Mouse (Mus musculus) adrenal gland, postnatal 25 days (tissue): ENCODE data around the gene Olfr857. TPM values are rescaled to one million over a fixed set of nuclear protein-coding genes. Genes with fewer than 3 reads are reported as not detected.
"Not testable (repeated sequence)": the region's sequence is repeated elsewhere in the genome, so short reads cannot be mapped to it uniquely, and the experiment has no call there.

Source experiments
- DNase-seq: peaks from one replicate; pipeline ENCODE4 v3.0.0; 2021; ENCODE audit warnings: mixed read lengths
- long read RNA-seq: library from polyadenylated mRNA; stranded (forward); transcript quantifications from one replicate; pipeline ENCODE4 v2.0.0, GENCODE M21; 2021
- total RNA-seq: library from RNA; stranded (reverse); gene quantifications from 2 replicates; pipeline ENCODE4 v1.2.3, GENCODE M21; 2021

Olfr857 gene
- total RNA-seq = not detected in 2 replicates
- long read RNA-seq = 0 reads

DNA sequence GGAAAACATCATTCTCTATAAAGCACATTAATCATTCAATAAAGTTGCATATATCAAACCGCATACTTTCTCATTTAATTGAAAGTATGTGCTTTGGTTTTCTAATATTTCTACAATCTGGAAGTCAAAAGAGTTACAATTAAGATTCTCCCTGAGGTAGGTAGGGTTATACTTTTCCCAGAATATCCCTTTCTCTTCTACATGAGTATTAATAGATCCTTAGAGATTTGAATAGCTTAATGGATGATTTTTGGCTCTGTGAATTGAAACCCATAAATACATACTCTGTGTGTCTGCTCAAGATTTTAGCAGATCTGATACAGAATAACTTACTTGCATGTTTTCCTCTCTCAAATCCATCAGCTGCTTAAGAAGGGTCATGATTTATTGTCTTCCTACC, at the start of gene Olfr857:
TSS of gene Olfr857 (plus strand) at position 301 of the 400 bp plus-strand sequence.
- DNase-seq = no peak

DNA sequence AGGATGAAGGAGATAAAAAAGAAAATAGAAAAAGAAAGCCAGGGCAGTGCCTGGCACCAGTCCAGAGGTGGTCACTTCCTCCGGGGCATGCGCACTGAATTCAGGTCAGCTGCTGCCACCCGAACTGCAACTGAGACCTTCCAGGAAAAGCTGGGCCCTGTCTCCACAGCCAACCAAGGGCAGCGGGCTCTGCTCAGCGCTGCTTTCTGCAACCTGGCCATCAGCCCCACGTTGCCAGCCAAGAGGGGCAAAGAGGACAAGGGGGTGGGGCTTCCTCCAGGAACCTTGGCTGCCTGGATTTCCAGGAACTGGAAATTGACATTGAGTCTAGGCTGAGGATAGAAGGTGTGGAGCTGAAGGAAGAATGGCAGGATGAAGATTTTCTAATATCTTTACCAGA, 19.0 kb upstream of the Olfr857 start:
- no peak for DNase-seq

DNA sequence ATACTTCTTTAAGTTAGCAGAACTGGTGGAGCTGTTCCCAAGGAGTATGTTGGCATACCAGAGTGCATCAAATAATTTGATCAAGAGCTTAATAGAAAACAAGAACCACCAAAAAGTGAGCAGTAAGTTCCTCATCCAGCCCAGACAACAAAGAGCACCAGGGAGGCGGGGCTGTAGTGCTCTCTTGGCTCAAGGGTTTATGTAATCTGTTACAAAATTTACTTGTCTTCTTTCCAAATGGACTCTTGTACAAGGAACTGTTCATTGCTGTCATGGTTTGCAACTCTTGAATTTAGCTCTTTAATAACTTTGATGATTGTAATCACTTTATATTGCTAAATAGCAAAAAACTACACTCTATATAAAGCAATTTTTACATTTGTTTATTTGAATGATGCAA, 17.8 kb upstream of the Olfr857 start:
- DNase-seq = no peak

DNA sequence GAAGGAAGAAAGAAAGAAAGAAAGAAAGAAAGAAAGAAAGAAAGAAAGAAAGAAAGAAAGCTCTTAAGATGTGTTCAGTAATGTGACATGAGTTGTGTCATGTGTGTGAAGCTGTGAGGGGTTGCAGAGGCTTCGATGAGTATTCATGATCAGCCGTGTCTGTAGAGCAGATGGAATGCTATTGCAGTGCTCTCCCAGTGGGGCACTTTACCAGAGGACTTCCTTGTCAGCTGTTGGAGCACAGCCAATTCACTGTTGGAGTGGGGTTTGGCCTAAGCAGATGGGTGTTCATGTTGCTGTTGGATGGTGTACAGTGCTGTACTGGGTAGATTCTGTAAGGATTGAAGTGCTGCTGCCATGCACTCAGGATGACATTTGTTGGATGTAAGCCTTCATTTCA, 16.8 kb upstream of the Olfr857 start:
- DNase-seq = no peak

DNA sequence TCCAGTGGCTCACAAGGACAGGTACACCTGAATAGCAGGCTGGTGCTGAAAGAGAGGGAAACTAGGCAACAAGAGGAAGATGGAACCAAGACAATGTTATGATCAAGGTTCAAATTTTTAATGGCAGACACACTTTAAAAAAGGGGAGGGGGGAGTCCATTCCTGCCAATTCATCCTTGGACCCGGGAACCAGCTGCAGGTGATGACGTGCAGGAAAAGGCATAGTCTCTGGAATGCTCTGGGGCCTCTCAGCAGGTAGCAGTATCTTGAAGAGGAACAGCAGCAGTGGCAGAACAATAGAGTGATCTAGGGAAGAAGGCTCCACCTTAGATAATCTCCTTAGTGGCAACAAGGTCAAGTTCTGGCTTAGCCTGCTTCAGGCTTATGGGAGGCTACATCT, 14.9 kb upstream of the Olfr857 start:
- DNase-seq = not testable (repeated sequence)

DNA sequence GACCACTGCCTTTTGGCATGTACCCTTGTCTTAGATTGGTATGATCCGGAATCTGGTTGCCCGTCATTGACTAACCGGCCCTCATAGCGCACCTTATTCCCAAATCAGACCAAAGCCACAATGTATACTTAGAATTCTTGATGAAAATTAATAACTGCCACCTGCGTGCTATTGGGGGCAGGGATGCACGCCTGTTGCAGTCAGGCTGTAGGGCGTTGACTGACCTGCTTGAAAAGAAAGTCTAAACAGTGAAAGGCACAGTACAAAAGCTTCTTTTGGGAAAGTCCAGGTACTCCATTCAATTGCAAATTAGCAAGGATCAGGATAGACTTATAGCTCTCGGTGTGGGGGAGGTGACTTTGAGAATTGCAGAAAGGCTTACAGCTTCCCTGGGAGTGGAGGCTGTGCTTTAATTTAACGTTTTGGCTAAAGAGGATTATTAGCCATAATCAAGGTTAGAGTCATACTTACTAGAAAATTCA, 14.3 kb upstream of the Olfr857 start:
- DNase-seq = not testable (repeated sequence)

DNA sequence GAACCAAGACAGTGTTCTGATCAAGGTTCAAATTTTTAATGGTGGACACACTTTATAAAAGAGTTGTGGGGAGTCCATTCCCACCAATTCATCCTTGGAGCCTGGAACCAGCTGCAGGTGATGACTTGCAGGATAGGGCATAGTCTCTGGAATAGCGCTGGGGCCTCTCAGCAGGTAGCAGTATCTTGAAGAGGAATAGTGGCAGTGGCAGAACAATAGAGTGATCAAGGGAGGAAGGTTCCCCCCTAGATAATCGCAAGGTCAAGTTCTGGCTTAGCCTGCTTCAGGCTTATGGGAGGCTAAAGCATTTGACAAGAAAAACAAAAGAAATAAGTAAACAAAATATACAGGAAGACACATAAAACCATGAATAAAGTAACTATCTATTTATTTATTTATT, 4.7 kb upstream of the Olfr857 start:
- DNase-seq = not testable (repeated sequence)

Other genes with a start within 250 kb of the Olfr857 start
- not detected in 2 replicates for gene Olfr850, start 231.2 kb upstream of the Olfr857 start, total RNA-seq
- not detected in 2 replicates for gene Olfr851, start 216.1 kb upstream of the Olfr857 start, total RNA-seq
- not detected in 2 replicates for gene Olfr853, start 168.4 kb upstream of the Olfr857 start, total RNA-seq
- gene Olfr854, start 142.1 kb upstream of the Olfr857 start, total RNA-seq = not detected in 2 replicates
- not detected in 2 replicates for gene Olfr855, start 126.8 kb upstream of the Olfr857 start, total RNA-seq
- gene Zfp317, start 87.3 kb upstream of the Olfr857 start, total RNA-seq = 24.7 and 30.1 TPM in 2 replicates
- gene Olfr58, start 70.8 kb downstream of the Olfr857 start, total RNA-seq = not detected in 2 replicates
- not detected in 2 replicates for gene Olfr859, start 95.5 kb downstream of the Olfr857 start, total RNA-seq
- gene Olfr860, start 140.3 kb downstream of the Olfr857 start, total RNA-seq = not detected in 2 replicates
- gene Olfr862, start 178.6 kb downstream of the Olfr857 start, total RNA-seq = not detected in 2 replicates
- 0.03 TPM in 1 of 2 replicates, not detected in the other for gene Olfr77, start 207.4 kb downstream of the Olfr857 start, total RNA-seq